Mouse (Mus musculus): ENCODE measurements at regions not wholly inside any gene's neighbourhood (a gene's known extent, or its start where the extent isn't known, plus 50 kb on each side); places are given as distances from the start of the nearest gene placed in this dataset.

- H3K27me3 ChIP-seq (ENCODE audit: control insufficient read depth, insufficient read depth, low read length), result no peaks in the 10 kb centered on the region
- WGBS (ENCODE audit: insufficient replicate concordance), result 57% methylated on average over 3 of the region's 3 CpGs
- H3K27ac ChIP-seq, result no peak overlapping the region
- TF ChIP-seq CTCF (IDR thresholded peaks at IDR 0.05; ENCODE audit: low read depth), result no peak
- no peak for TF ChIP-seq EP300 (IDR thresholded peaks at IDR 0.05; ENCODE audit: low read depth)
- DNase-seq (ENCODE audit: low read depth in 3 of 3, low spot score in 3 of 3) (no peak), ATAC-seq (ENCODE audit: insufficient read depth) (no peak)
- no peaks in the 10 kb centered on the region for H3K9me3 ChIP-seq (ENCODE audit: control insufficient read depth, low read length)
- H3K4me2 ChIP-seq (ENCODE audit: low read depth), result no peak overlapping the region
- no peak overlapping the region for H3K9ac ChIP-seq (replicated peaks)
- H3K4me1 ChIP-seq (replicated peaks; ENCODE audit: control insufficient read depth in 2 of 2, insufficient read depth in 2 of 2, low read length in 1 of 2), result no peaks in the 10 kb centered on the region
- no peaks in the 10 kb centered on the region for H3K36me3 ChIP-seq (replicated peaks; ENCODE audit: control insufficient read depth, insufficient read depth, low read depth)
- H3K4me3 ChIP-seq (ENCODE audit: insufficient read depth in 1 of 2, low read depth in 2 of 2, low read length in 2 of 2), result no peak overlapping the region
Measured at GRCm38 (mm10) chr10:97220431-97220830, 259.0 kb upstream of the Dcn start.

- TF ChIP-seq CTCF (IDR thresholded peaks at IDR 0.05; ENCODE audit: low read depth) (no peak), EP300 (IDR thresholded peaks at IDR 0.05; ENCODE audit: low read depth) (no peak)
- Histone ChIP-seq H3K9me3 (ENCODE audit: control insufficient read depth, low read length) (no peaks in the 10 kb centered on the region), H3K4me2 (ENCODE audit: low read depth) (no peak overlapping the region), H3K27ac (no peak overlapping the region), H3K9ac (replicated peaks) (no peak overlapping the region), H3K27me3 (ENCODE audit: control insufficient read depth, insufficient read depth, low read length) (no peaks in the 10 kb centered on the region), H3K4me1 (replicated peaks; ENCODE audit: control insufficient read depth in 2 of 2, insufficient read depth in 2 of 2, low read length in 1 of 2) (no peaks in the 10 kb centered on the region), H3K4me3 (ENCODE audit: insufficient read depth in 1 of 2, low read depth in 2 of 2, low read length in 2 of 2) (no peak overlapping the region), H3K36me3 (replicated peaks; ENCODE audit: control insufficient read depth, insufficient read depth, low read depth) (no peaks in the 10 kb centered on the region)
- ATAC-seq (ENCODE audit: insufficient read depth) (no peak), DNase-seq (ENCODE audit: low read depth in 3 of 3, low spot score in 3 of 3) (no peak)
- 71% methylated on average over 4 of the region's 4 CpGs for WGBS (ENCODE audit: insufficient replicate concordance)
Measured at GRCm38 (mm10) chr10:97235631-97236030, 243.8 kb upstream of the Dcn start.

- Histone ChIP-seq H3K36me3 (replicated peaks; ENCODE audit: control insufficient read depth, insufficient read depth, low read depth) (no peaks in the 10 kb centered on the region), H3K4me1 (replicated peaks; ENCODE audit: control insufficient read depth in 2 of 2, insufficient read depth in 2 of 2, low read length in 1 of 2) (no peaks in the 10 kb centered on the region), H3K27me3 (ENCODE audit: control insufficient read depth, insufficient read depth, low read length) (no peaks in the 10 kb centered on the region), H3K9me3 (ENCODE audit: control insufficient read depth, low read length) (no peaks in the 10 kb centered on the region), H3K4me2 (ENCODE audit: low read depth) (no peak overlapping the region), H3K27ac (no peak overlapping the region), H3K9ac (replicated peaks) (no peak overlapping the region), H3K4me3 (ENCODE audit: insufficient read depth in 1 of 2, low read depth in 2 of 2, low read length in 2 of 2) (no peak overlapping the region)
- WGBS (ENCODE audit: insufficient replicate concordance), result 28% methylated on average over 2 of the region's 2 CpGs
- DNase-seq (ENCODE audit: low read depth in 3 of 3, low spot score in 3 of 3), result no peak
- ATAC-seq (ENCODE audit: insufficient read depth), result no peak
- TF ChIP-seq CTCF (IDR thresholded peaks at IDR 0.05; ENCODE audit: low read depth), result no peak
- no peak for TF ChIP-seq EP300 (IDR thresholded peaks at IDR 0.05; ENCODE audit: low read depth)
Measured at GRCm38 (mm10) chr10:97241476-97241875, 237.9 kb upstream of the Dcn start.

- TF ChIP-seq CTCF (IDR thresholded peaks at IDR 0.05; ENCODE audit: low read depth) (no peak), EP300 (IDR thresholded peaks at IDR 0.05; ENCODE audit: low read depth) (no peak)
- Histone ChIP-seq H3K27ac (no peak overlapping the region), H3K4me3 (ENCODE audit: insufficient read depth in 1 of 2, low read depth in 2 of 2, low read length in 2 of 2) (no peak overlapping the region), H3K9me3 (ENCODE audit: control insufficient read depth, low read length) (no peaks in the 10 kb centered on the region), H3K9ac (replicated peaks) (no peak overlapping the region), H3K27me3 (ENCODE audit: control insufficient read depth, insufficient read depth, low read length) (no peaks in the 10 kb centered on the region), H3K4me2 (ENCODE audit: low read depth) (no peak overlapping the region), H3K36me3 (replicated peaks; ENCODE audit: control insufficient read depth, insufficient read depth, low read depth) (no peaks in the 10 kb centered on the region), H3K4me1 (replicated peaks; ENCODE audit: control insufficient read depth in 2 of 2, insufficient read depth in 2 of 2, low read length in 1 of 2) (no peaks in the 10 kb centered on the region)
- no peak for ATAC-seq (ENCODE audit: insufficient read depth)
- no peak for DNase-seq (ENCODE audit: low read depth in 3 of 3, low spot score in 3 of 3)
- 63% methylated on average over 3 of the region's 3 CpGs for WGBS (ENCODE audit: insufficient replicate concordance)
Measured at GRCm38 (mm10) chr10:97245674-97246073, 233.7 kb upstream of the Dcn start.

GRCm38 (mm10) chr10:97248522-97248921 lies 230.9 kb upstream of the Dcn start:
- WGBS (ENCODE audit: insufficient replicate concordance), result 53% methylated on average over 4 of the region's 4 CpGs
- Histone ChIP-seq H3K4me3 (ENCODE audit: insufficient read depth in 1 of 2, low read depth in 2 of 2, low read length in 2 of 2) (no peak overlapping the region), H3K4me1 (replicated peaks; ENCODE audit: control insufficient read depth in 2 of 2, insufficient read depth in 2 of 2, low read length in 1 of 2) (no peaks in the 10 kb centered on the region), H3K9ac (replicated peaks) (no peak overlapping the region), H3K4me2 (ENCODE audit: low read depth) (no peak overlapping the region), H3K27me3 (ENCODE audit: control insufficient read depth, insufficient read depth, low read length) (no peaks in the 10 kb centered on the region), H3K36me3 (replicated peaks; ENCODE audit: control insufficient read depth, insufficient read depth, low read depth) (no peaks in the 10 kb centered on the region), H3K9me3 (ENCODE audit: control insufficient read depth, low read length) (no peaks in the 10 kb centered on the region), H3K27ac (no peak overlapping the region)
- TF ChIP-seq CTCF (IDR thresholded peaks at IDR 0.05; ENCODE audit: low read depth) (no peak), EP300 (IDR thresholded peaks at IDR 0.05; ENCODE audit: low read depth) (no peak)
- ATAC-seq (ENCODE audit: insufficient read depth) (no peak), DNase-seq (ENCODE audit: low read depth in 3 of 3, low spot score in 3 of 3) (no peak)

Measured in liver, embryonic 14.5 days (tissue).